Mouse (Mus musculus) R1 (cell line): Measurements from ENCODE around the gene Grm4.

Experiments used
- DNase-seq: peaks from one replicate; pipeline ENCODE4 v3.0.0-alpha.2; 2018; ENCODE audit warnings: low read depth, low spot score

Gene Grm4

DNA sequence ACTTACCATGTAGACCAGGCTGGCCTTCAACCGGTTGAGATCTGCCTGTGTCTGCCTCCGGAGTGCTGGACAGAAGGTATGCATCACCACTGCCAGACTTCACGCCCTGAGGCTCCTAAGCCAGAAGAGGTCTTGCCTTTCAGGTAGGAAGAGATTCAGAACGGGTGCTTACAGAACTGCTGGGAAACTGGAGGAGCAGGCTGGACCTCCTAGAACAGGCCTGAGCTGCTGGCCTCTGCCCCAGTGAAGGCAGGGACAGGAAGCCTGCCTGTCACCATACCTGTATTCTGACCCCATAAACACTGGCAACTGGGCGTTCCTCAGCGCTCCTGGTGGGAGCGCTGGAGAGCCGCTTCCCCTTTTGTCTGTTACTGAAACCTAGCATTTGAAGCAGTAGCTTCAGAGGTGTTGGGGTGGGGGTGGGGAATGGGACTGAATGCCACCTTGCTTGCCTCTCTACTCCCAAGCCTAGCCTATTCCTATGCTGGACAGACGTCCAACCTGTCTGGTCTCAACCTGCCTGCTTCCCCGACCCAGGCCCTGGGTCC is 30.3 kb upstream of the Grm4 start:
- DNase-seq, result peak; percentile 73

GRCm38 (mm10) chr17:27549234-27549633 is 28.0 kb upstream of the Grm4 start:
- DNase-seq, result no peak

GRCm38 (mm10) chr17:27547253-27547868 is 26.2 kb upstream of the Grm4 start:
- DNase-seq, result no peak

- DNase-seq, result no peak
Measured at GRCm38 (mm10) chr17:27546574-27547085, 25.4 kb upstream of the Grm4 start.

- DNase-seq, result peak; percentile 43
Measured at GRCm38 (mm10) chr17:27545991-27546390, 24.8 kb upstream of the Grm4 start.

- no peak for DNase-seq
Measured at GRCm38 (mm10) chr17:27544551-27544950, 23.3 kb upstream of the Grm4 start.

GRCm38 (mm10) chr17:27541984-27542383 is 20.8 kb upstream of the Grm4 start:
- no peak for DNase-seq

DNA sequence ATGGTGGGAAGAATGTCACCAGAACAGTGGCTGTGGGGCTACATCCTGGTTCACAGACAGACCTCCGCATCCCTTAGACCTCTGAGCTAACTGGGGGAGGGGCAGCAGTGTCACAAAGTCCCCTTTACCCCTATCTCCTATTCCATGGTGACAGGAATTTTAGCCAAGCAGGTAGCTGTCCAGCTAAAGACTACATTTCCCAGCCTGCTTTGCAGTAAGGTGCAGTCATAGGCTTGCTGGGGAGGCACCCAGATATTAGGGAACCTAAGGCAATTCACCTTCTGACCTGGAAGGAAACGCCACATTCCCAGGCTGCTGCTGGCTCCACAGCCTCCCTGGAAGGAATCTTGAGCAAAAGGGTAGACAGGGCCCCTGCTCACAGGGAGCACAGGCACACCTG is 20.1 kb upstream of the Grm4 start:
- no peak for DNase-seq

- peak; percentile 90 for DNase-seq
Measured at GRCm38 (mm10) chr17:27534718-27535117, 13.5 kb upstream of the Grm4 start.

- DNase-seq, result no peak
Measured at GRCm38 (mm10) chr17:27533354-27533753, 12.2 kb upstream of the Grm4 start.

- DNase-seq, result no peak
Measured at GRCm38 (mm10) chr17:27532095-27532494, 10.9 kb upstream of the Grm4 start.

DNA sequence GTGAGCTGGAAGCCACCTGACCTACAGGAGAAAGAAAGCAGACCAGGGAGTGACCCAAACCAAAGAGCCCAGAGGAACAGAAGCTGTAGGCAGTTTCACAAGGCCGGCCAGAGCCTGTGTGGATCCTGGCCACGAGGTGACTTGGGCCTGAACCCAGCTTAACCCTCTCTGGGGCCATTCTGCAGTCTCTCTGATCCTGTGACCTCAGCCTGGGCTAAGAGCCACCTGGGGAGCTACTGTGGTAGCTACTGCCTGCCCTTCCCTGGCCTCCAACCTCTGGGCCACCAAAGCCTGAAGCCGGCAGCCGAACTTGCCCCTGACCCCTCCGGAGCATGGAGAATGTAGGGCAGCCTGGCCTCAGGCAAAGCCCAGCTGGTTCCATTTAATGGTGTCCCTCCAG is 7.6 kb upstream of the Grm4 start:
- DNase-seq, result no peak

DNA sequence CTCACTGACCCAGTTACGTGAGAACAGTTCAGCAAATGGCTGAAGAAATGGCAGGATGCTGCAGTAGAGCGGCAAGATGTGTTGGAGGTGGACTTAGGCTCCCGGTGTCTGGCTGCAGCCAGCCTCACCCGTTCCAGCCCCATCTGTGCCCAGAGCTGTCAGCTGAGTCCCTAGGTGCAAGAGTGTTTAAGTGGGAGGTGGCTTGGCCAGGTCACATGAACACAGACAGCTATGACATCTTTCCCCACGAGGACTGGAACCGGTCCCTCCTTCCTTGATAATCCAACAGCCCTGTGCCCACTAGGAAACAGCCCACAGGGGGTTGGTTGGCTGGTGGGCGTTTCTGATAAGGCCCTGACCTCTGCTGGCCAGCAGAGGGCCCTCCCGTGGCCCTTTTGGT is 6.8 kb upstream of the Grm4 start:
- no peak for DNase-seq

GRCm38 (mm10) chr17:27527188-27527587 is 6.0 kb upstream of the Grm4 start:
- no peak for DNase-seq

GRCm38 (mm10) chr17:27523121-27523520 is 1.9 kb upstream of the Grm4 start:
- no peak for DNase-seq

DNA sequence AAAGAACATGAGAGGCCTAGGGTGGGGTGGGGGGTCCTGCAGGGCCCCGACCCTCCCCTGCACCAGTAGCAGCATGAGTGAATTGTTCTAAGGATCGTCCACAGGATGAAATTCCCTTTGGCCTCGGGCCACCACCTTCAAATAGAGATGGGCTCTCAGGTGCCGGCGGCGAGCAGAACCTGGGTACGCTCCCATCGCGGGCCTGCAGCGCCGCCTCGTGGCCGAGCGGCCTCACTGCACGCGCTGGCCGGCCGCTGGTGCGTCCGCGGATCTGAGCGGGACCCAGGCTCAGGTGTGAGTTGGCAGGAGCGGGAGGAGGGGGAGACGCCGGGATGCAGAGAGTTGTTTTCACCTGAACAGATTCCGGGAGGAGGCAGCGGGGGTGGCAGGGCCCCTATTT is 646 bp downstream of the Grm4 start:
- peak; percentile 54 for DNase-seq

DNA sequence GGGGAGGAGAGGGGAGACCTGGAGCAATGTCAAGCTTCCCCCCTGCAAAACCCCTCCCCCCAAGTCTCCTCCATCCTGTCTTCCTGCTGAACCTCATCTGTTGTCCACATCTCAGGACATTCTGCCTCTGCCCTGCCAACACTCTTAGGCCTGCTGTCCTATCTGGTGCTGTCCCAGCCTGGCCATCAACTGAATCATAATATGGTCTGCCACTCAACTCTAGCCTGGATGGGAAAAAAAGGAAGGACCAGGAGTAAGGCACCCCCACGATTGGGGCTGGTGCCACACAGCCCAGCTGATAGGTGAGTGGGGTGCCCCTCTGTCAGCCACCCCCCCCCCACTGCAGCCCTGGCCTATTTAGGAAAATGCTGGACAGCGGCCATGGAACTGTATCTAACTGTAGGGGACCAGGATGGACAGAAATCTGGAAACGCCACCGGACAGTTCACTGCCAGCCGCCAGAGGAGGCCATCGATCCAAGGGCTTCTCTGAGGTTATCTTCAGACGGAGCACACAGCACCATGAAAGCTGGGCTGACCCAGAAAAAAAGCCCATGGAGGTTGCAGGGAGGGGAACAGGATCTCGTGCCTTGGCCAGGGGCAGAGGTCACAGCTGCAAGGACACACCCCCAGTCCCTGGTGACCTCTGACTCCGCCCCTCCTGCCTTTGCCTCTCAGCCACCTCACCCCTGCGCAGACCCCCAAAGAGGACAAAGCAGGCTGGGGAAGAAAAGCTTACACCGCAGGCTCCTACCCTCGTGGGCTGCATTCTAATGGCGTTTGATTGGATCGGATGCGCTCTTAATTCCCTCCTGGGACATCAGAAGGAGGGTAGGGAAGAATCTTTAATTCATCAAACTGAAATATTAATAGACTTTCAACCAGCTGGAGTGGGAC is 2.3 kb downstream of the Grm4 start:
- DNase-seq, result no peak

- DNase-seq, result no peak
Measured at GRCm38 (mm10) chr17:27518296-27518695, 2.9 kb downstream of the Grm4 start.

GRCm38 (mm10) chr17:27513916-27514762 is 7.1 kb downstream of the Grm4 start:
- DNase-seq, result no peak

DNA sequence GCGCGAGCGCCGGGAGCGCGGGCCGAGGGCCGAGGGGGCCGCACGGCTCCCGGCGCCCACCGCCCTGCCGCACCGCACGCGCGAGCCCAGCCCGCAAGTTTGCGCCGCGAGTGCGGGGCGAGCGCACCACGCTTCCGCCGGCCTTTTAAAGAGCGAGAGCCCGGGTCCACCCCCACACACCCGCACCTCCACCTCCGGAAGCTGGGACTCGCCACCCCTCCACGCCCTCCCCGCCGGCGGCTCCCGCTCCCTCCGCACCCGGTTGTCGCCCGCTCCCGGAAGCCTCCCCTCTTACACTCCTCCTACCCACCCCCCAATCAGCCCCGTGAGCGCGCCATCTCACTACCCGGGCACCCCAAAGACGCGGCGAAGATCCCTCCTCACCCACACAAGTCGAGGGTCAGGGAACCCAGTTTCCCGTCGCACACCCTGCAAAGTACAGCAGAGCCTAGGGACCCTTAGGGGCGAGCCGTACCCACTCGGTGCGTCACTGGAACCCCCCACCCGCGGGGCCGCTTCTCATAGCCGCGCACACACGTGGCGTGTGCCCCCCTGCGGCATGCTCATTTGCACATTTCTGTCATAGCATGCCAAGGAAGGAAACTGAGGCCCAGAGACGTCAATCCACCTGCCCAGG is 7.8 kb downstream of the Grm4 start:
- DNase-seq, result peak; percentile 32

DNA sequence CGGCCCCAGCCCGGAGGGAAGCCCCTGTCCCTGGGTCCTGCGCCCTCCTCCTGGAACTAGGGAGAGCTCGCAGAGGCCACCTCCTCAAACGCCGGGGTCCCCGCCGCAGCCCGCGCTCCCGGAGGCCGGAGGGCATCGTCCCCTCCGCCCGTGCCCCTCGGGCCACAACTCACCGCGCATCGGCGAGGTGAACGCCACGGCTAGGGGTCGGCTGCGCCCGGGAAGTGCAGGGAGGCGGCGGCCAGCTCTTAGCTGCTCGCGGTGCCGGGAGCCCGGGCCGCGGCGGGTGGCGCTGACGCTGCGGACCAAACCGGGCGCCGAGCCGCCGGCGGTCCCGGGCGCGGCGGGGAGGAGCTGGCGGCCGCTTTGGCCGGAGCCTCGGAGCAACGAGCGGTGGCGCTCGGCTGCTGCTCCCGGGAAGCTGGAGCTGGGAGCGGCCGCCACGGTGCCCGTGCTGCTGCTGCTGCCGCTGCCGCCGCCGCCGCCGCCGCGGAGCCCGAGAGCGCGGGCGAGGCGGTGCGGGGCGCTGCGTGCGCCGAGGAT is 8.5 kb downstream of the Grm4 start:
- DNase-seq, result no peak
